Mouse (Mus musculus): ENCODE data around the gene Mkrn2os. TPM values are rescaled to one million over a fixed set of nuclear protein-coding genes. Genes with fewer than 3 reads are reported as not detected.

Gene Mkrn2os
- total RNA-seq, 4 experiments from 2014 or later: not detected

Other genes with a start within 250 kb of the Mkrn2os start
- gene Pparg, start 231.6 kb downstream of the Mkrn2os start, total RNA-seq (2022): 1 to 10 TPM; 7.0 to 8.1 (median 7.5) TPM
- gene Tsen2, start 47.9 kb downstream of the Mkrn2os start, total RNA-seq (2022): 10 to 100 TPM; 21.1 to 27.7 (median 26.1) TPM
- gene Mkrn2, start 9.3 kb upstream of the Mkrn2os start, total RNA-seq (2022): 10 to 100 TPM; 31.4 to 40.9 (median 38.4) TPM
- 10 to 100 TPM; 73.9 to 78.0 (median 76.5) TPM for gene Raf1, start 84.1 kb upstream of the Mkrn2os start, total RNA-seq (2022)
- gene Tmem40, start 169.8 kb upstream of the Mkrn2os start, total RNA-seq (2022): 1 to 10 TPM in 3 of 4 experiments, under 1 TPM in 1; 0.57 to 1.8 (median 1.6) TPM
- gene Cand2, start 182.0 kb upstream of the Mkrn2os start, total RNA-seq (2022): 1 to 10 TPM; 3.2 to 3.4 (median 3.2) TPM
- gene Rpl32, start 216.2 kb upstream of the Mkrn2os start, total RNA-seq (2022): 100 to 1,000 TPM; 503 to 593 (median 546) TPM
- 1 to 10 TPM; 4.3 to 5.4 (median 4.7) TPM for gene Efcab12, start 245.8 kb upstream of the Mkrn2os start, total RNA-seq (2022)

Measured in left cerebral cortex, adult 8-10 months (tissue).